In the genomic region with DNA sequence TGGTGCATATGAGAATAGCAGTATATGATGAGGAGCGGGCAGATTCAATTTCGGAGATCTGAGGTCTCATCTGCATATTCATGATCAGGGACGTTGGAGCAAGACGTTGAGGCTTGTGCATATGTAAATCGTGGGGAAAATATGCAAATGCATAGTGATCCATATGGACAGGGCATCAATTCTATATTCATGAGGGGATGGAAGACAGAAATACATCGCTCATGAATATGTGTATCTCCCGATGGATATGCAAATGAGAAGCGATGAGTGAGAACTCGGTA, we compare ENCODE assay signal across 8 mouse cellular contexts. TPM values are rescaled to one million over a fixed set of nuclear protein-coding genes. Genes with fewer than 3 reads are reported as not detected.
DNase-seq lines count a peak whose midpoint lies in the region; ATAC-seq and TF ChIP-seq lines count a peak whose summit lies in the region.

No protein-coding gene starts in this region.

- peak overlapping the region; percentile 88 for H3K27ac ChIP-seq in heart, postnatal 0 days (ENCODE audit: low read depth)
- peak overlapping the region; percentile 100 for H3K27ac ChIP-seq in bone marrow, adult 2 months (ENCODE audit: control insufficient read depth, insufficient read depth, low read depth, low read length, poor library complexity)
- H3K27ac ChIP-seq in hindbrain, embryonic 13.5 days = peak overlapping the region; percentile 98
- peak overlapping the region; percentile 69 for H3K27ac ChIP-seq in midbrain, embryonic 11.5 days (ENCODE audit: low read depth, low read length)

- H3K4me2 ChIP-seq in heart, postnatal 0 days (ENCODE audit: low read depth, low read length) = peak overlapping the region; percentile 70
- peak overlapping the region; percentile 56 for H3K4me2 ChIP-seq in hindbrain, embryonic 13.5 days
- peak overlapping the region; percentile 34 for H3K4me2 ChIP-seq in midbrain, embryonic 11.5 days

- no peak for TF ChIP-seq POLR2A in bone marrow, adult 2 months (IDR thresholded peaks at IDR 0.05; ENCODE audit: borderline replicate concordance, control insufficient read depth, low read depth, low read length)

- TF ChIP-seq EP300 in heart, postnatal 0 days (IDR thresholded peaks at IDR 0.05; ENCODE audit: low read depth) = no peak

- peak overlapping the region; percentile 71 for H3K4me3 ChIP-seq in heart, postnatal 0 days (ENCODE audit: low read depth, low read length)
- peak overlapping the region; percentile 87 for H3K4me3 ChIP-seq in bone marrow, adult 2 months (replicated peaks; ENCODE audit: control insufficient read depth, low read depth, low read length)
- peak overlapping the region; percentile 59 for H3K4me3 ChIP-seq in hindbrain, embryonic 13.5 days
- H3K4me3 ChIP-seq in midbrain, embryonic 11.5 days (ENCODE audit: low read depth, low read length) = peak overlapping the region; percentile 56

- peaks cover 33% of the 10 kb centered on the region for H3K9me3 ChIP-seq in heart, postnatal 0 days (replicated peaks; ENCODE audit: control insufficient read depth, low read length)
- H3K9me3 ChIP-seq in hindbrain, embryonic 13.5 days = peaks cover 37% of the 10 kb centered on the region
- H3K9me3 ChIP-seq in midbrain, embryonic 11.5 days (ENCODE audit: control insufficient read depth, low read length) = peaks cover 27% of the 10 kb centered on the region

- no peaks in the 10 kb centered on the region for H3K27me3 ChIP-seq in heart, postnatal 0 days (ENCODE audit: control insufficient read depth, insufficient read depth, low read length)
- no peaks in the 10 kb centered on the region for H3K27me3 ChIP-seq in hindbrain, embryonic 13.5 days
- no peaks in the 10 kb centered on the region for H3K27me3 ChIP-seq in midbrain, embryonic 11.5 days (ENCODE audit: control insufficient read depth, insufficient read depth, low read length)

- intact Hi-C loops in heart, postnatal 36 days (cut with DNase I) = loop anchor here (10.0 kb wide), 1 partner anchor 577 kb away; a partner anchor contains a TSS

- H3K4me1 ChIP-seq in heart, postnatal 0 days (ENCODE audit: control insufficient read depth, insufficient read depth) = no peaks in the 10 kb centered on the region
- no peaks in the 10 kb centered on the region for H3K4me1 ChIP-seq in bone marrow, adult 2 months (ENCODE audit: control insufficient read depth, insufficient read depth, low read length)
- no peaks in the 10 kb centered on the region for H3K4me1 ChIP-seq in hindbrain, embryonic 13.5 days (replicated peaks)
- no peaks in the 10 kb centered on the region for H3K4me1 ChIP-seq in midbrain, embryonic 11.5 days (ENCODE audit: control insufficient read depth, insufficient read depth, low read length)

- no peak overlapping the region for H3K9ac ChIP-seq in heart, postnatal 0 days (replicated peaks; ENCODE audit: low read depth, low read length)
- peak overlapping the region; percentile 43; the same call in 1 of the 2 replicates for H3K9ac ChIP-seq in hindbrain, embryonic 13.5 days
- H3K9ac ChIP-seq in midbrain, embryonic 11.5 days (ENCODE audit: low read length) = no peak overlapping the region

- no peak for ATAC-seq in heart, postnatal 0 days (ENCODE audit: insufficient read depth, low read depth)
- ATAC-seq in hindbrain, embryonic 13.5 days (ENCODE audit: low FRiP score) = peak; percentile 50
- ATAC-seq in midbrain, embryonic 11.5 days (ENCODE audit: low FRiP score) = no peak; the same call in 1 of the 2 replicates
- no peak for ATAC-seq in megakaryocyte-erythroid progenitor cell, adult 5-6 weeks (replicated peaks; ENCODE audit: low FRiP score, low TSS enrichment, poor library complexity, severe bottlenecking)

- 0 out of 2 replicates have a peak, but pooled peaks cover 3% of the 10 kb centered on the region for H3K36me3 ChIP-seq in heart, postnatal 0 days (replicated peaks; ENCODE audit: control insufficient read depth, insufficient read depth, low read length)
- peaks cover 27% of the 10 kb centered on the region for H3K36me3 ChIP-seq in hindbrain, embryonic 13.5 days
- peaks cover 3% of the 10 kb centered on the region; the same call in 1 of the 2 replicates for H3K36me3 ChIP-seq in midbrain, embryonic 11.5 days (ENCODE audit: control insufficient read depth, insufficient read depth, low read length)

- no peak for TF ChIP-seq CTCF in heart, postnatal 0 days (IDR thresholded peaks at IDR 0.05; ENCODE audit: low read depth)
- TF ChIP-seq CTCF in bone marrow, adult 2 months (IDR thresholded peaks at IDR 0.05; ENCODE audit: control insufficient read depth, insufficient read depth, low read length) = no peak

- 0% methylated on average over 9 of the region's 9 CpGs for WGBS in heart, postnatal 0 days
- under 1% methylated on average over 9 of the region's 9 CpGs for WGBS in bone marrow, adult 2 months
- under 1% methylated on average over 9 of the region's 9 CpGs for WGBS in hindbrain, embryonic 13.5 days
- WGBS in midbrain, embryonic 11.5 days = 1% methylated on average over 9 of the region's 9 CpGs

- no peak for DNase-seq in heart, postnatal 0 days (ENCODE audit: low spot score)
- no peak for DNase-seq in heart, postnatal 36 days
- DNase-seq in midbrain, embryonic 11.5 days (ENCODE audit: low spot score, missing footprints) = no peak
- no peak for DNase-seq in embryo, embryonic 11 days
- DNase-seq in thymus, postnatal 14 days = no peak

RNA-seq across cellular contexts. Expression of a gene that starts 0.7 kb away (rescaled TPM):
- 10.4 and 13.2 TPM in 2 replicates for total RNA-seq in heart, postnatal 0 days (2014; rRNA removed; ENCODE audit: low replicate concordance)
- 10.6 and 11.5 TPM in 2 replicates for polyA plus RNA-seq in heart, postnatal 0 days (2015; fragmentation: Nextera tagmentation; extraction: Ambion mirVana)
- 1 to 10 TPM; 5.6 to 7.3 TPM for total RNA-seq in heart, postnatal 36 days (2021)
- 9.9 and 26.5 TPM in 2 replicates for polyA plus RNA-seq in bone marrow, adult 2 months (2011; ENCODE audit: insufficient read depth, insufficient read length, low replicate concordance, missing spikeins)
- 14.4 and 16.7 TPM in 2 replicates for polyA plus RNA-seq in hindbrain, embryonic 13.5 days (2015; fragmentation: Nextera tagmentation; extraction: Ambion mirVana)
- polyA plus RNA-seq in midbrain, embryonic 11.5 days (2014; fragmentation: Nextera tagmentation; extraction: Ambion mirVana) = 2.4 and 2.9 TPM in 2 replicates
- 2.8 and 3.3 TPM in 2 replicates for total RNA-seq in megakaryocyte-erythroid progenitor cell, adult 5-6 weeks (2014; fragmentation: Nextera tagmentation)
- 7.7 and 13.2 TPM in 2 replicates for total RNA-seq in megakaryocyte-erythroid progenitor cell, adult 5-6 weeks (2017)
